Mouse (Mus musculus) adrenal gland (tissue): Measurements from ENCODE around the gene Prep.
"Not testable (repeated sequence)": the region's sequence is repeated elsewhere in the genome, so short reads cannot be mapped to it uniquely, and the experiment has no call there.

ENCODE experiments used
- intact Hi-C: fragments of 180-260 bp; cut with DNase I; formaldehyde crosslinking; loops from one replicate; pipeline ENCODE4 v1.15.1; 2025

The Prep gene

DNA sequence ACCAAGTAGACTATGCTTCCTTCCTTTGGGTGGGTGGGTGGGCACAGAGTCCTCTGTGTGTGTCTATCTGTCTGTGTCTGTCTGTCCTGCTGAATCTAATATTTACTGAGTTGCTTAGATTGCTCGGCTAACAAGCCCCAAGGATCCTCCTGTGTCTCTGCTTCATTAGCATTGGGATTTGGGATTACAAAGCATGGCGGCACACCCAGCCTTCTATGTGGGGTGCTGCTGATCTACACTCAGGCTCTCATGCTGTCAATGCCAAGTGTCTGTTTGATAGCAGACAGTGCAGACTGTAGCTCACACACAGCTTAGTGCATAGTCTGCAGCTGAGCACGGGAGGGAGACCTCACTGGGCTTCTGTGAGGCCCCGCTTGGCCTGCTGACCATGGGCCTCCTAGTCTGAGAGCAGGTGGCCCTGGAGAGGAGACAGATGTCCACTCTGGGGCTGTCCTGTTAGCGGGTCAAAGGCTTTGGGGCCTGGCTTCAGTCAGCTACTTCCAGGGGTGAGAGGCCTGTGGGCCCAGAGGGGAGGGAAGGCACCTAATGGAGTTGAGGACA is 8.6 kb downstream of the Prep start:
- intact Hi-C loops = no loop called here

DNA sequence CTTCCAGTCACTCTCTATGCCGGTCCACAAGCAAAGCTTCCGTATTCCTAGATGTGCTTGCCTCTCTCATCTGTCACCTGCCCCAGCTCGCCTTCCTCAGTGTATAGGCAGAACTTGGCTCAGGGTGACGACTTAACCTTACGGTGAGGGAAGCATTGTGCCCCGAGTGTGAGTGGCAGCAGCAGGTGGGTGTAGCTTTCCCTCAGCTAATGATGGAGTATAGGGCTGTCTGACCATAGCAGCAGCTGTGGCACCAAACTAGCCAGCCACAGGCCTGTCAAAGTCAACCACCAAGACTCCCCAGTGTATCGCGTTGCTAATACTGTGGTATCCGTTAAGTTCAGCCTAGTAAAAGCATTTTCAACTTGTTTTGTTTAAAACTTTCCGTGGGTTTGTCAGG is 9.6 kb downstream of the Prep start:
- intact Hi-C loops = no loop called here

DNA sequence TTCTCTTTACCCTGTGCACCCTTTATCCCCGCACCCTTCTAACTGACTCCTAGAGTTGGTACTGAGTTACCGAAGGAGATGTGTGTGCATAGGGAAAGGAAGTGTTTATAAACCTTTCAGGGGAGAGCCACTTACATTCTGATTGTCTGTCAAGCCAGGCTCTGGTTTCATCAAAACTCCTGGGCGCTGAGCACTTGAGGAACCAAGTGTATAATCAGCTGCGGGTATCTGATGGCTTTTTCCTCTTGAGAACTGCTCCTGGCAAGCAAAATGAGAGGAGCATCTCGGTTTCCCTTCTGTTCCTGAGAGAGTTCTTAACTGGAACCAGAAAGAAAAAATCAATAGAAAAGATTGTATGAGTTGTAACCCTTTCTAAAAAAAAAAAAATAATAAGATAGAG is 10.3 kb downstream of the Prep start:
- intact Hi-C loops = no loop called here

DNA sequence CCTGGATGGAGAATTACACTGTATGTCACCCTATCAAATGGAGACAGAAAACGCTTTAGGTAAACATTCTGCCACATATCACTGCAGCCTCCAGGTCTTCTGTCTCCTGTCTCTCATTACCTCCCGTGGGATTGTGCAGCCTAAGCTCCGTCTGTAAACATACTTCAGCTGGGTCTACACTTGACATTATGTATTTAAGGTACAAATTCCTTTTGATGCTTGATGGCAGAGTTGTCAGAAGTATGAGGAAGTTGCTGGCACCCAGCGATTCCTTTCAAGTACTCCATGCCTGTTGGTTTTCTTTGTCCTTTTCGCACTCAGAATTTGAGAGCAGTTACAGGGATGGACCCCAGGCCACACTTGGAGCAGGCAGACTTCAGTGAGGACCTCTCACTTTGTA is 12.8 kb downstream of the Prep start:
- intact Hi-C loops = no loop called here

DNA sequence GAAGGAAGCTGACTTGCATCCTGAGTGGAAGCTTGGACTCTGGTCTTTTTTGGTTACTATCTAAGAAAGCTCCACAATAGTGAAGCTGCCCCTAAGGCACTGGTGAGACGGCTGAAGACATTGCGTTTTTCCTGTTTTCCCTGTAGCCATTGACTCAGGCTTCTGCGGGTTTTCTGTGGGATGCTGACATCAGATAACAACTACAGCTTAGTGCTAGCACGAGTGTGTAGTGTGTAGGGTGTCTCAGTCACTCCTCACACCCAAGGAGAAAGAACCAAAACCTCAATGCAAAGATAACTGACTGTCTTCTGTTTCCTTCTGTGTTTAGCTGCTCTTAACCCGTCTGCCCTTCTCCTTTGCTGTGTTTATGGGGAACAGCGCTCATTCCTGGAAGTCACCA is 13.5 kb downstream of the Prep start:
- intact Hi-C loops = no loop called here

DNA sequence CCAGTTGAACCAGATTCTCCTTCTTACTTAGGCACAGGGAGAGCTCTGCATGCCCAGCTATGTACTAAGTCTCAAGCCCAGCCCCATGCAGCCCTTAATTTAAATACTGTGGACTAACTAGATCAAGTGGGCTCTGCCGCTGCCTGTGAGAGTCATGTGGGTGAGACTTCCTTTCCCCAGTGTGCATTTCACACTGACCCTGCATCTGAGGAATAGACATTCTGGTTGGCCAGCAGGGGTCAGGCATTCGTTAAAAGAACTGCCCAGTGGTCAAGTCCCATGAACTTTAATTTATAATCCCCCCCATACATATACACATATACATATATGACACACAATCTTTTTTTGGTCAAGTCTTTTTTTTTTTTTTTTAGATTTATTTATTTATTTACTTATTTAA is 15.7 kb downstream of the Prep start:
- intact Hi-C loops = no loop called here

DNA sequence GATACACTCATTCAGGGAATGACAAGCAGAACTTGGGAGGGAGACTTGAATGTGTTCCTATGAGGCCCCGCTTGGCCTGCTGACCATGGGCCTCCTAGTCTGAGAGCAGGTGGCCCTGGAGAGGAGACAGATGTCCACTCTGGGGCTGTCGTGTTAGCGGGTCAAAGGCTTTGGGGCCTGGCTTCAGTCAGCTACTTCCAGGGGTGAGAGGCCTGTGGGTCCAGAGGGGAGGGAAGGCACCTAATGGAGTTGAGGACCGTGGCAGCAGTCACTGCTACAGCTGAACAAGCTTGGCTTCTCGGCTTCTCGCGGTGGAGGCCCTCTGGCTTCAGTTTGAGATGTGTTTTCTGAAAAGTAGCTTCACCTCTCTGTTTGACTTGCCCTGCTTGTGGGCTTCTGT is 17.0 kb downstream of the Prep start:
- intact Hi-C loops = not testable (repeated sequence)

- intact Hi-C loops = no loop called here
These were observed 17.5 kb downstream of the Prep start for GRCm38 (mm10) chr10:45084471-45084870.

DNA sequence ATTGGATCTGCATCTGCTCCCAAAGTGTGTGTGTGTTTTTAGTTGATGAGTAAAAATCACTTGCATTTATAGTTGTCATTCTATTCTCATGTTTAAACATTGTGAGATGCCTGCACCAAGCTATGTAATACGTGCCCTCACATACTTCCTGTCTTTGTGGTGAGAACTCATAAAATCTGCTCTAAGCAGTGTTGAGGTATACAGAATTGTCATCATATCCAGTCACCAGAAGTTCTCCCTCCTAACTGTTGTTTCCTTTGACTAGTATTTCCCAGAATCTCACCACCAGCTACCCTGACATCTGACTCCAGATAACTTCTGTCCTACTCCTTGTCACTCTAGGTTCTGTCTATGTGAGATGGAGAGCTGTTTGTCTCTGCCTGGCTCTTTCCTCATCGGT is 18.3 kb downstream of the Prep start:
- intact Hi-C loops = no loop called here

GRCm38 (mm10) chr10:45086637-45087036 is 19.6 kb downstream of the Prep start:
- intact Hi-C loops = loop anchor here (2.0 kb wide), 1 partner anchor 38 kb away; no protein-coding TSS in a partner anchor

DNA sequence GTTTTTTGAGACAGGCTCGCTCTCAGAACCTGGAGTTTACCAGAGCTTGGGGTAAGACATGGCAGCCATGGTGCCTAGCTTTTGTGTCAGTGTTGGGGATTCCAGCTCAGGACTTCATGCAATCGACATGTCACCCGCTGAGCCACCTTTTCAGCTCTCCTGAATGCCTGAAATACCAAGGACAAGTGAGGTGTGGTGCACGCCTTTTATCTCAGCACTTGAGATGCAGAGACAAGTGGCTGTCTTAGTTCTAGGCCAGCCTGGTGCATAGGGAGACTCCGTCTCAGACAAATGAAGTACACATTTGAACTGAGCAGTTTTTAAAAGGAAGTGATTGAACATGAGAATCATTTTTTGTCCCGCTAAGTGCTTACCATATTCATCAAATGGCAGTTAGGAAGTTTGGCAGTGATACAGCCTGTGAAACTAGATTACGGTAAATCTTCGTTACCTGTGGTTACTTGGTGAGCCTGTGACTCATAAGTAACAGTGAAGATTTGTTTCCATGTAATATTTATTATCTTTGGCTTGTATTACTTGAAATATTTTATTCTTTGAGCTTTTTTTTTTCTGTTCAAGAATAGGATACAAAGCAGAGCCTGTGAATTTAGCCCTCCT is 24.6 kb downstream of the Prep start:
- intact Hi-C loops = no loop called here

- intact Hi-C loops = no loop called here
These were observed 25.4 kb downstream of the Prep start for GRCm38 (mm10) chr10:45092080-45093056.

- intact Hi-C loops = loop anchor here (5.0 kb wide), 1 partner anchor 279 kb away; no protein-coding TSS in a partner anchor
These were observed 31.7 kb downstream of the Prep start for GRCm38 (mm10) chr10:45098751-45099150.

GRCm38 (mm10) chr10:45100473-45100872 is 33.5 kb downstream of the Prep start:
- intact Hi-C loops = no loop called here

DNA sequence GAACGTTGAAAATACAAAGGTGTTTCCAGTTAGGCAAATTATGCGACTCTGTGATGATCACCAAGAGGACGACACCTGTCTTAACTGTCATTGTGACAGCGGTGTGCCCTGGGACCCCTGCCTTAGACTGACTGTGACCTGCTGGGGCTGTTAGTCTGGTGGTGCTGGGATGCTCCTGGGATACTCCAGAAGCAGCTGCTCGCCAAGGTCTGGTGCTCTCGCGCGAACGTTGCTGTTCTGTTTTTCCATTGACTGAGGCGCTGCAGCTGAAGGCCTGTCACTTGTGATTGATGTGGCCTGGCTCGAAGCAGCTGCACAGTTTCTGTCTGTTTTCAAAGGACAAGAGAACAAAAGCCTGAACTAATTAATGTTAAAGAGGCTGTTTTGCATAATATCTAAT is 36.2 kb downstream of the Prep start:
- intact Hi-C loops = no loop called here

DNA sequence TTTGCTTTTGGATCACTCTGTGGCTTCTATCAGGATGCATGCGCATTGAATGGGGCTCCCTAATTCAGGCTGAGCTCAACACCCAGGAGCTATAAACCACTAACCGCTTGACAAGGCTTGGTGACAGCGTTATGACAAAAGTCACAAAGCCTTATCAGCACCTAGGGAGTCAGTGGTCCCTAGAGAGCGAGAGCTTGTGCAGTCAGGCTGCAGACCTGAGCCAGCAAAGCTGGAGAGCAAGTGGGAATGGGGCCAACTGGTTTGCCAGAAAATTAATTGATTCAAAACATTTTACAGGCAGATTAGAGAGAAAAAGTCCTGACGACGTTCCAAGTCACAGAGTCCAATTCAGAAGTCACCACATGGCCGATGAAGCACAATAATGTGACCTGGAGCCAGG is 37.1 kb downstream of the Prep start:
- intact Hi-C loops = no loop called here

- intact Hi-C loops = no loop called here
These were observed 37.6 kb downstream of the Prep start for GRCm38 (mm10) chr10:45104535-45105079.

GRCm38 (mm10) chr10:45106541-45106940 is 39.5 kb downstream of the Prep start:
- intact Hi-C loops = no loop called here

- intact Hi-C loops = no loop called here
These were observed 40.3 kb downstream of the Prep start for GRCm38 (mm10) chr10:45107313-45107712.

DNA sequence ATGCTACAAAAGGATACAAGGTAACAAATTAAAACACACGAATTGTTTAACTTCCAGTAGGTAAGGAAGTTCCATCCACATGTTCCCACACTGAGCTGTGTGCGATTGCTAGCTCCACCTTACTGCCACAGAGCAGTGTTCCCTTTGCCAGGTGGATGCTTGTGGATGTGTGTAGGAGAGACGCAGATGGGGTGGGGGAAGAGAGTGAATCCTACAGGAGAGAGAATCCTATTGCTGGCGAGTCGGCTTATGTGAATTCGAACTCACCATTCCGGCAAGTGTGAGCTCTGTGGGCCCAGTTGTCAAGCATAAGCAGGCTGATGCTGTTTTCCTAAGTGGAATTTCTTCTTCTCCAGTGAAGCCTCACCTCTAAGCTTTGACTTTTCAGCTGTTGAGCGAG is 42.0 kb downstream of the Prep start:
- intact Hi-C loops = no loop called here

- intact Hi-C loops = no loop called here
These were observed 43.0 kb downstream of the Prep start for GRCm38 (mm10) chr10:45109974-45110373.

DNA sequence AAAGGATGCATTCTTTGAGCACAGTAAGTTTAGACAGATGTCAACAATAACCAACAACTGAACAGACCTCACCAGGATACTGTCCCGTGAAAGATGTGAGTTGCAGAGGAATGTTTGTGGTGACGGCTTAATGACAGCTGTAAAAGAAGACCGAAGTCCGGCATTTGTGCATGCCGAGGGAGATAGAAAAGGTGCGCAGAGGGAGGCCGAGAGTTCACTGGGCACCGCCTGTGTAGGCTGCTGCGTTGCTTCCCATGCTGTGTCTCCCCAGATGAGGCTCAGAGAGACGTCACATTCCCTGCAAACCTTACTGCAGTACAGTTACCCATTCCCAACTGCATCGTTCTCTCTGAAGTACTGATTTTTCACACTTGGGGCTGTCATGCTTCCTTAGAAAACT is 45.9 kb downstream of the Prep start:
- intact Hi-C loops = no loop called here
